Mouse (Mus musculus): ENCODE measurements around the gene Nap1l1.

DNA sequence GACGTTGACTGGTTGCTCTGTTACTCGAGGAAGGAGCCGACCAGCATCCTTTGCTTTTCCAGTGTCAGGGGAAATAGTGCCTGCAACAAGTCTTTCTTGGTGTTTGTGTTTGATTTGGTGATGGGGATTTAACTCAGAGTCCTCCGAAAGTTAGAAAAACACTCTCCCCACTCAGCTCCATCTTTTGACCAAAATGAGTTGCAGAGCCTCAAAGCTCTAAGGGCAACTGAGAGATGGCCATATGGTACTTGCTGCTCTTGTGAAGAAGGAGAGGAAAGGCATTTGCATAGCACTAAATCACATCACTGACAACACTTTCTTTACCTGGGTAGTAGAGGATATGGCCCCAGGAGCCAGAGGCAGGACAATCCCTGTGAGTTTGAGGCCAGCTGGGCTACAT lies 45.3 kb downstream of the Nap1l1 start:
- TF ChIP-seq CTCF (IDR thresholded peaks at IDR 0.05; ENCODE audit: extremely low read depth, insufficient read depth, low read length) (no peak), POLR2A (IDR thresholded peaks at IDR 0.05; ENCODE audit: extremely low read depth, insufficient read depth, low read length) (no peak)
